Mouse (Mus musculus) retina, adult 2 months (tissue): Measurements from ENCODE around the gene Fahd2a.

Experiments used
- DNase-seq: peaks from one replicate; pipeline ENCODE4 v3.0.0-alpha.2; 2012; ENCODE audit warnings: low read depth, low spot score

The Fahd2a gene

GRCm38 (mm10) chr2:127433487-127434295, 10.7 kb downstream of the Fahd2a start:
- no peak for DNase-seq

GRCm38 (mm10) chr2:127430238-127430637, 14.1 kb downstream of the Fahd2a start:
- DNase-seq: no peak

- no peak for DNase-seq
Measured at GRCm38 (mm10) chr2:127424977-127425376, 19.4 kb downstream of the Fahd2a start, which contains the start of gene Gpat2. Gene Gpat2, plus strand, starts transcription at chr2:127425199.

- DNase-seq: no peak
Measured at GRCm38 (mm10) chr2:127418266-127418970, 25.9 kb downstream of the Fahd2a start.

GRCm38 (mm10) chr2:127416706-127417105, 27.7 kb downstream of the Fahd2a start:
- no peak for DNase-seq

- no peak for DNase-seq
Measured at GRCm38 (mm10) chr2:127415806-127416205, 28.6 kb downstream of the Fahd2a start.

GRCm38 (mm10) chr2:127411126-127411525, 33.2 kb downstream of the Fahd2a start:
- DNase-seq: no peak

GRCm38 (mm10) chr2:127398738-127399137, 45.6 kb downstream of the Fahd2a start:
- DNase-seq: no peak

- no peak for DNase-seq
Measured at GRCm38 (mm10) chr2:127394606-127395161, 49.7 kb downstream of the Fahd2a start.

- DNase-seq: no peak
Measured at GRCm38 (mm10) chr2:127391323-127391722, 53.0 kb downstream of the Fahd2a start.

GRCm38 (mm10) chr2:127390846-127391245, 53.5 kb downstream of the Fahd2a start:
- no peak for DNase-seq

GRCm38 (mm10) chr2:127390352-127390751, 54.0 kb downstream of the Fahd2a start:
- no peak for DNase-seq

- DNase-seq: no peak
Measured at GRCm38 (mm10) chr2:127387521-127387920, 56.8 kb downstream of the Fahd2a start.
